Mouse (Mus musculus): Measurements from ENCODE around the gene Ccnjl.

GRCm38 (mm10) chr11:43495037-43495436 lies 33.5 kb upstream of the Ccnjl start:
- peak; percentile 53 for TF ChIP-seq CTCF (IDR thresholded peaks at IDR 0.05)
- no peak for TF ChIP-seq EP300 (IDR thresholded peaks at IDR 0.05)
